Mouse (Mus musculus): ENCODE results near the gene Abhd16a.
"Not testable (repeated sequence)": the region's sequence is repeated elsewhere in the genome, so short reads cannot be mapped to it uniquely, and the experiment has no call there.

The Abhd16a gene

GRCm38 (mm10) chr17:35121143-35121799 is 32.2 kb downstream of the Abhd16a start, which contains the start of gene Gpank1:
Gpank1 (plus strand) TSS chr17:35121455.
- peak; percentile 99 for DNase-seq (ENCODE audit: low spot score)

DNA sequence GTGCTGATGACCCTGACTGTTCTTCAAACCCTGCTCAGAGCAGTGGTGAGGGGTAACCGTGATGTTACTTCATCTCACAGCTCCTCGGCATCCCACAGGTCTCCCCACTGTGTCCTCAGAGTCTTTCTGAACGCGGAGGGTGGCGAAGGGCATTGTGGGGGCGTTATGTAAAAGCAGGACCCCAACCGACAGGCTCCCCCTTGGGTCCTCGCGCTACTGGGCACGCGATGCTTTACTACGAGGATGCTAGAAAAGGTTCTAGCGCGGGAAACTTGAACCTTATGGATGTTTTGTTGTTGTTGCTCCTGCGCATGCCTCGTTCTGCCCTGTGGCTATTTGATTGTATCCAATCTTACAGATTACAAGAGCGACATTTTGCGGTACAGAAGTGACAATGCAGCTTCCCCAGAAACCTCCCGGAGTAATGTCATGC is 32.8 kb downstream of the Abhd16a start, which contains the start of gene Csnk2b:
Csnk2b (minus strand) TSS at position 183 of the 433 bp plus-strand sequence.
- peak; percentile 61 for DNase-seq (ENCODE audit: low spot score)

- DNase-seq (ENCODE audit: low spot score), result not testable (repeated sequence)
These were observed 34.2 kb downstream of the Abhd16a start for GRCm38 (mm10) chr17:35123287-35123686.

DNA sequence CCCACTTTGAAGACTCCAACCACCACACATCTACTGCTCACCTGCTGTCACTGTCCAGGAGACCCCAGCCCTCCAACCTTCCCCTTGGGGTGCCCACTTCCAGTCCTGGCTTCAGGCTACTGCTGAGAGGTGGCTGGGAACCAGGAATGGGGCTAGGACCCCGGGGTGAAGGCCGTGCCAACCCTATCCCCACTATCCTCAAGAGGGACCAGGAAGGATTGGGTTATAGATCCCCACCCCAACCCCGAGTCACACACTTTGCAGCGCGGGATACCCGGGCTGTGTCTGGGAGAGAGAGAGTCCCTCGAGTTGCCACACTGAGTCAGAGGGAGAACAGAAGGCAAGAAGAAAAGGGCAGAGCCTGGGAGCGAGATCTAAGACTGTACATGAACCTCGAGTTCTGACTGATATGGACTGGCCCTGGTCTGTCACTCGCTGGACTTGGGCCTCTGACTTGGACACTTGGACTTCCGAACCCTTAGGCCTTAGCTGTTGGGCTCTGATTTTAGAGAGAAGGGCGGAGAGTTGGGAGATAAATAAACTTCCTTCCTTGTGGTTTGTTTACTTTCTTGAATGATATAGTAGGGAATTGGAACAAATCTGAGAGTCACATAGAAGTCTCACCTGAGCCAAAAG is 35.3 kb downstream of the Abhd16a start:
- not testable (repeated sequence) for DNase-seq (ENCODE audit: low spot score)

DNA sequence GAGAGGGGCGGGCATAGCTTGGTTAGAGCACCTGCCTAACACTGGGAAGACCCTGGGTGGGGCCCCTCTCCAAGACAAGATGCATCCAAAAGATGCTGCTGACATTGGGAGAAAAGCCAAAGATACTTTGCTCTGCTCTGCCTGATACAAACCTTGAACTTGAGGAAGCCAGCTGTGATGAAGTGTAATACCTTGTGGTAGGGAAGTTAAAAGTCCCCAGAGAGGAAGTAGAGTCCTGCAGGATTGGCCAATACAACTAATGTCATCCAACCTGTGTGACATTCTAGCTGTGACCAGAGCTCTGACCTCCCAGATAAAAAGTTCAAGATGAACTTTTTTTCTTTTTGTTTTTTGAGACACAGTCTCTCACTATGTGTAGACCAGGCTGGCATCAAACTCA is 36.0 kb downstream of the Abhd16a start:
- no peak for DNase-seq (ENCODE audit: low spot score)

DNA sequence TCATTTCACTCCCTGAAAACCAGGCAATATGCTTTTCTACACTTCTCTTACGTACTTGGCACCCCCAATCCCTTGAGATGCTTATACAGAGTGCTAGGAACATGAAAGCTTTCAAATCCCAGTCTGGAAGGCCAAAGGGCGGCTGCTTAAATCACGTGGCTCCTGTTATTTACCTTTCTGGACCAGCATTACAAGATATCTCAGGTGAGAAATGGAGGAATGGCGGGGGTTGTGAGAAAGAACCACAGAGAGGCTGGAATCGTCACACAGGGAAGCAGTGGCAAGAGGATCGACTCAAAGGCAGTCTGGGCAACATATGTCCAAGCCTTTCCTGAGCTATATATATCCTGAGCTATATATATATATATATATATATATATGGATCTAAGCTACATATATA is 36.5 kb downstream of the Abhd16a start:
- DNase-seq (ENCODE audit: low spot score), result no peak

GRCm38 (mm10) chr17:35126206-35126611 is 37.1 kb downstream of the Abhd16a start, which contains the start of gene D17H6S53E:
D17H6S53E (plus strand) TSS chr17:35126373.
- peak; percentile 76 for DNase-seq (ENCODE audit: low spot score)

DNA sequence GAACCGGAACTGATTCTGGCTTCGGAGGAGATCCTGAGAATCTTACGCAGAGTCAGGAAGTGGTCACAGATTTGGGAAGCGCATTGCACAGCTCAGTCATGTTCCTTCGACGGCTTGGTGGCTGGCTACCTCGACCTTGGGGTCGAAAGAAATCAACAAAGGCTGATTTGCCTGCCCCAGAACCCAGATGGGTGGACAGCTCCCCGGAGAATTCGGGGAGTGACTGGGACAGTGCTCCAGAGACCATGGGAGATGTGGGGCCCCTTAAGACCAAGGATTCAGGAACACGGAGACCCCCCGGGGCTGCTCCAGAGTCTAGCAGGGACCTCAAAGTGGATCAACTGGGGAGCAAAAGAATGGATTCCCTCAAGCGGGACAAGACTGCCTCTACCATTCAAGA is 38.0 kb downstream of the Abhd16a start:
- DNase-seq (ENCODE audit: low spot score), result no peak

DNA sequence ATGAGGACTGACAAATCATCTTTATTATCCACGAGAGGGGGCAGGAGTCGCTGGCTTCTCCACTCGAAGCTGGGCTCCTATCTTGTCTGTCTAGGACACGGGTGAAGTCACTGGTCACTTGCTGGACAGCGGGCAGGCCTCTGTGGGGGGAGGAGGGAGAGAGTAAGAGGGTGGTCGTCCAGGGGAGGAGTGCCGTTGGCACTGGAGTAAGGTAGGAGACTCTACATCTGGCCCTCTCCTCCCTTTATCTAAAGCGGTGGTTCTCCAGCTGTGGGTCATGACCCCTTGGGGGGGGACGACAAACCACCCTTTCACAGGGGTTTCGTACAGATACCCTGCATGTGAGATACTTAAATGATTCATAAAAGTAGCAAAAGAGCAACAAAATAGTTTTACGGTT is 39.9 kb downstream of the Abhd16a start:
- DNase-seq (ENCODE audit: low spot score), result no peak

DNA sequence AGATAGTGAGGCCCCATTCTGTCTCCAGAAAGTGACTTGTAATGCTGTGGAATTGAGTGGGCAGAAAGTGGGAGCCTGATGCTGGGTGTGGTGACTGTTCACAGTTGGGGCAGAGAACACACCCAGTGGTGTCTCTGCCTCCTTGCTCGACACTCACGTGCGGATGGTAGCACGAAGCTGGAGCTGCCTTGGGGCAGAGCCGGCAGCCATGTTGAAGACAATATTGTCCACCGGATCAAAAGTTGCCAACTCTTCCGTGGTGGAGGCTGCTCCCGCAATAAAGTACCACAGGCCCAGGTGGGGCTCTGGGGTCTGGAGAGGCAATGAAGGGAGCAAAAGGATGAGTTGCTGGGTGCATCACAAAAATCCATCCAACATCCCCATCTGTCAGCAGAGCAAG is 42.0 kb downstream of the Abhd16a start:
- no peak for DNase-seq (ENCODE audit: low spot score)

DNA sequence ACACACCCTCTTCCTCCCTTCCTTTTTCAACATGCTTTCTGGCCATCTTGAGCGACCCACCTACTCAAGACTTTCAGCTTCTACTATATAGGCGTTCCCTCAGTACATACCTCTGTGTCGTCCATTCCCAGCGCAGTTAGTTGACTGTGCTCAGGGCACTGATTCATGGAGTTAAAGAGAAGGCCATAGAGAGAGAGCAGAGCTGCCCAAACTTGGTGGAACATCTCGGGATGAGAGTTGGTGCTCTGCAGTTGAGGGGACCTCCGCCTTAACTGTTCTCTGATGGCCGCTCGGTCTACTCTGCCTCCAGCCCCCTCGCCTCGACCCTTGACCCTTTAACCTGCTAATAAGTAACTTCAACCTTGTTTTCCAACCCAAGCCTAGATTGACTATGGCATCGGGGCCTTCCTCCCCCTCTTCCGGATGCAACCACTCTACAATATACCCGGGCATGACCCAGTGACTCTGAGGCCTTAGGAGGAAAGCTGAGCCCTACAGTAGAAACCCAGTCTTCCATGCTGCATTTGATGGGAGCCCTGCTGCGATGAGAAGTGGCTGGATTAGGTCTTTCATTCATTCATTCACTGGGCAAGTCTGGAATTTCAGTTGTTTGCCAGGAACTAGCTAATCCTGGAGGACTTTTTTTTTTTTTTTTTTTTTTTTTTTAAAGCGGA is 42.6 kb downstream of the Abhd16a start, which contains the start of gene Apom:
Apom (minus strand) TSS at position 551 of the 674 bp plus-strand sequence.
- DNase-seq (ENCODE audit: low spot score), result no peak

- DNase-seq (ENCODE audit: low spot score), result no peak
These were observed 43.1 kb downstream of the Abhd16a start for GRCm38 (mm10) chr17:35132174-35132560.

DNA sequence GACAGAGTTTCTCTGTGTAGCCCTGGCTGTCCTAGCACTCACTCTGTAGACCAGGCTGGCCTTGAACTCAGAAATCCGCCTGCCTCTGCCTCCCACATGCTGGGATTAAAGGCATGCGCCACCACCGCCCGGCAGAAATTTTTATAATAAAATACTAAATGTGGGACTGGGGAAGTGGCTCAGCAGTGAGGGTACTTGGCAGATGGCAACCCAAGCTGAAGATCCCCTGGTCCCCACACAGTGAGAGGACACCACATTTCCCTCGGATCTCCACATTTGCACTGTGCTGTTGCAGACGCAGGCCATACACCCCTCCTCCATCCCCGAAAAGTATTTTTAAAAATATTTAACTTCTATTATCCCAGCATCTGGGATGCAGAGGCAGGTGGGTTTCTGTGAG is 44.5 kb downstream of the Abhd16a start:
- no peak for DNase-seq (ENCODE audit: low spot score)

DNA sequence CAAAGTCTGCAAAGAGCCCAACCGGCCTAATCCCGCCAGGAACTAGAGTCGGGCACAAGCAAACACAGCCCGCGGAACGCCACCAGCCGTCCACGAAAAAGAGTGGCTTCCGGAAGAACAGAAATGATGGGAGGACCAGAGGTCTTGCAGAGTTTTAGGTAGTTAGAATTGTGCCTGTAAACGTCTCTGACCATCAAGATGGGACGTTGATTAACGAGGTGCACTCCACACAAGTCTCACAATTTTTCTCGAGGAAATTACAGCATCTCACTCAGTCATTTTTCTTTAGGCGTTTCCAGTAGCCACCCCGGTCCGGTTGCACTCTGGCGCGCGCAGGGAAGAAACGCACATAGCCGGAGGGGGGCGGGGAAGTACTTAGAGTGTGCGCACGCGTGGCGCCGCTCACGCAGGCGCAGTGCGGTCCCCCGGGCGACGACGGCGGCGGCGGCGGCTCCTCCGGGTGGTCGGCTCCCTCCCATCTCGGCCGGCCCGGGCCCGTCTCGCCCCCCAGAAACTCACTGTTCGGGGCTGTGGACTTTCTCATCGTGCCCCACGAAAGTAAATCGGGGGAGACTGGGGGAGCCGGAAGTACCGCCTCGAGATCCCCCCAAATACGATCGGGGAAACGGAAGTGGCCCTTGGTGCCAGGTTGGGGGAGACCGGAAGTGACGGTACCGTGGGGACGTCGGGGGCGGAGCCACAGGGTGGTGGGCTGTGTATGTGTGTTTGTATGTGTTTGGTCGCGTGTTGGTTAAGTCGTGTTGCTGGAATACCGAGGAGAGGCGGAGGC is 45.9 kb downstream of the Abhd16a start, which contains the start of gene Bag6:
Bag6 (plus strand) TSS at position 378 of the 790 bp plus-strand sequence.
- peak; percentile 92 for DNase-seq (ENCODE audit: low spot score)

DNA sequence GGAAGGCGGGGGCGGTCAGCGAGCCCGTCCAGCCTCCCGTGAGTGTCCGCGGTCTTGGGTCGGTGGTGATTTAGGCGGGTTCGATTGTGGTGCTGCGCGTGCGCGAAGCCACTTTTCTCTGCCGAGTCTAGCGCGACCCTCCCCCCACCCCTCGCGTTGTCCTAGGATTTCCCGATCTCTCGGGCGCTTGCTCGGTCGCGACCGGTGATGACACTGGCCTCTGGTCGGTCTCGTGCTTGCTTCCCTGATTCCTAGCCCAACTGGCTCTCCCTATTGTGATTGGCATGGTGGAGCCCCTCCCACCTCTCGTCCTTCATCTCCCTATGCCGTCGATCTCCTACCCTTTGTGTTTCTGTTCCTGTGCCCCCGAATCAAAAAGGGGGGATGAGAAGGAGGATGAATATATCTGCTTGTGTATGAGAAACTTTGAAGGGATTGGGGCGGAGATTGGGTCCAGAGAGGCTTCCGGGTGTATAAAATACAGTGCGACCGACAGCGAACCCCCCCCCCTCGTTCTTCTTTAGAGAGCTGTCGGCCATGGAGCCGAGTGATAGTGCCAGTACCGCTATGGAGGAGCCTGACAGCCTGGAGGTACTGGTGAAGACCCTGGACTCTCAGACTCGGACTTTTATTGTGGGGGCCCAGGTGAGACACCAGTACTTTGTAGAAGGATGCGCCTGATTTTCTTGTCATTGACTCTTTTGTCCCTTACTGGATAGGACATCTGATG is 46.7 kb downstream of the Abhd16a start:
- DNase-seq (ENCODE audit: low spot score), result no peak

DNA sequence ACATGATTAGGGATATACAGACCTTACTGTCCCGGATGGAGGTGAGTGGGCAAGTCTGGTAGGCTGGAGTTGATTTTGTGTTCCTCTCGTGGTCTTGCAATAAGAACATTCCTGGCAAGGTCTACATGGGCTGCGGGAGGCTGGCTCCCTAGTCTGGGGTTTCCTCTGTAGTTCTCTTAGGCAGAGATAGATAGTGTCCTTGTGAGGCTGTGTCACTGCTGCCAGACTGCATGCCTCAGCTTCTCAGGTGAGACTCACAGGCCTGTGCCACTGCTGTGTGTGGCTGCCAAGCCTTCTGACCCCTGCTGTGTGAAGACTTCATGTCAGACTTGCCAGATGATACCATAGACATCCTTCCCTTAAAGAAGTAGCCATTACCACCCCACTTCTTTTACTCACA is 50.2 kb downstream of the Abhd16a start:
- DNase-seq (ENCODE audit: low spot score), result no peak

DNA sequence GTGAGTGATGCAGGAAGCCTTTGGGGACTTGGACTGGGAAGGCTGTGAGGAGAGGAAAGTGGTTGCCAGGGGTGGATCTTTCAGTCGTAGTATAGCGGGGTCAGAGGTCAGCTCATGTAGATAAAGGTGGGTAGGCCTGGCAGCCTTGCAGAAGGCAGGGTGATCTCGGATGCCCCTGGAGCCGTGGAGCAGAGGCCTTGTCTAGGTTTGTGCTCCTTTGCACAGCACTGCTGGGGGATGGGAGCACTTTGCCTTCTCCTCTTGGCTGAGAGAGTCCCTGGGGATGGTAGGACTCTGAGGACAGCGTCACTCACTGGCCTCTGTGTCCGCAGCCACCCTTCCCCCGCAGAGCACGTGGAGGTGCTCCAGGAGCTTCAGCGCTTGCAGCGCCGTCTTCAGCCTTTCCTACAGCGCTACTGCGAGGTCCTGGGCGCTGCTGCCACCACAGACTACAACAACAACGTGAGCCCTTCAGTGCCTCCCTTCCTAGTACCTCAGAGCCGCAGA is 51.5 kb downstream of the Abhd16a start:
- DNase-seq (ENCODE audit: low spot score), result no peak

GRCm38 (mm10) chr17:35141971-35142370 is 52.9 kb downstream of the Abhd16a start:
- peak; percentile 88 for DNase-seq (ENCODE audit: low spot score)

GRCm38 (mm10) chr17:35146139-35146538 is 57.1 kb downstream of the Abhd16a start:
- DNase-seq (ENCODE audit: low spot score), result no peak

DNA sequence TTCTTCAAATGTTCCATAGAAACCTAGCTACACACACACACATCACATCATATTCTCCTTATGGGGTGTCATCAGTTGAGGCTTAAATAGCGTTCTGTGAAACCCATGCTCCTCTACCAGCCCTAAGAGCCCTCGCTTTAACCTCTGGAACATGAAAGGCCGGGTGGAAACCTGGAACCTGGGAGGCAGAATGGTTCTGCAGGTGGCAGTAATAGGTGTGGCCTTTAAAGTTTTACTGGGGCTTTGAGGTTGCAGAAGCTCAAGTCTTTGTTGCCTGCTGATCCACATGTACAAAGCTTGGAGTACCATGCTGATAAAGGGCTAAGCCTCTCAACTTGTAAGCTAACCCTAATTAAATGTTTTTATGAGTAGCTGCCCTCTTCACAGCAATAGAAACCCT is 58.3 kb downstream of the Abhd16a start:
- DNase-seq (ENCODE audit: low spot score), result no peak
